Mouse (Mus musculus) heart, embryonic 13.5 days (tissue): ENCODE results near the gene Sec24d. TPM values are rescaled to one million over a fixed set of nuclear protein-coding genes. Genes with fewer than 3 reads are reported as not detected.

ENCODE experiments used
- ATAC-seq: fragments of 200-750 bp; cut with Nextera tagmentation; 2 replicates; pipeline ENCODE4 v1.8.0; 2017; ENCODE audit warnings: moderate TSS enrichment; ENCODE audit not compliant: insufficient number of reproducible peaks, low FRiP score, low TSS enrichment; ENCODE audit errors: extremely low read depth
- H3K27ac ChIP-seq: fragments of 300-500 bp; sonication (generic); replicated peaks from 2 replicates; pipeline ENCODE4 v1.5.1; 2015; ENCODE audit warnings: moderate library complexity, mild to moderate bottlenecking, inconsistent platforms
- H3K27me3 ChIP-seq: fragments of 300-500 bp; sonication (generic); replicated peaks from 2 replicates; pipeline ENCODE4 v1.6.1; 2015; ENCODE audit warnings: mild to moderate bottlenecking, inconsistent platforms
- H3K36me3 ChIP-seq: fragments of 300-500 bp; sonication (generic); 2 replicates; pipeline ENCODE4 v1.6.1; 2015; ENCODE audit warnings: mild to moderate bottlenecking, inconsistent platforms
- H3K4me1 ChIP-seq: fragments of 300-500 bp; sonication (generic); 2 replicates; pipeline ENCODE4 v1.6.1; 2015; ENCODE audit warnings: inconsistent platforms
- H3K4me2 ChIP-seq: fragments of 300-500 bp; sonication (generic); 2 replicates; pipeline ENCODE4 v1.6.1; 2015; ENCODE audit warnings: inconsistent platforms, mild to moderate bottlenecking, moderate library complexity
- H3K4me3 ChIP-seq: fragments of 300-500 bp; sonication (generic); 2 replicates; pipeline ENCODE4 v1.5.1; 2015; ENCODE audit warnings: moderate library complexity, mild to moderate bottlenecking, inconsistent platforms
- H3K9ac ChIP-seq: fragments of 300-500 bp; sonication (generic); 2 replicates; pipeline ENCODE4 v1.6.1; 2015; ENCODE audit warnings: inconsistent platforms, mild to moderate bottlenecking, moderate library complexity
- H3K9me3 ChIP-seq: fragments of 300-500 bp; sonication (generic); 2 replicates; pipeline ENCODE4 v1.6.1; 2016; ENCODE audit warnings: inconsistent platforms
- WGBS: fragments of 180-500 bp; shearing (Covaris S2); methylation state at CpG from one replicate; pipeline ENCODE4 v1.1.7; 2015; ENCODE audit warnings: mixed read lengths; 5-methylcytosine and 5-hydroxymethylcytosine counted together
- polyA plus RNA-seq: library from polyadenylated mRNA; unstranded; fragments of >200 nt; fragmentation: Nextera tagmentation; extraction: Ambion mirVana; gene quantifications from 2 replicates; pipeline ENCODE4 v1.2.1, GENCODE M21; 2015

Sec24d gene
- polyA plus RNA-seq, result 67.2 and 70.4 TPM in 2 replicates

GRCm38 (mm10) chr3:123266753-123267651 lies at the start of gene Sec24d:
Gene Sec24d (plus strand): TSS chr3:123267455.
- peaks cover 24% of the 10 kb centered on the region for H3K4me1 ChIP-seq
- H3K27me3 ChIP-seq, result no peaks in the 10 kb centered on the region
- peak within 1 kb of the TSS; percentile 87 for H3K9ac ChIP-seq
- peaks cover 27% of the 10 kb centered on the region for H3K36me3 ChIP-seq
- no peaks in the 10 kb centered on the region for H3K9me3 ChIP-seq
- 3% methylated on average over 66 of the region's 68 CpGs for WGBS
- ATAC-seq, result peak; percentile 70
- H3K4me2 ChIP-seq, result peak within 1 kb of the TSS; percentile 78
- H3K27ac ChIP-seq, result peak within 1 kb of the TSS; percentile 85
- H3K4me3 ChIP-seq, result peak within 1 kb of the TSS; percentile 69

- no peaks in the 10 kb centered on the region for H3K4me1 ChIP-seq
- no peaks in the 10 kb centered on the region for H3K9me3 ChIP-seq
- no peak overlapping the region for H3K9ac ChIP-seq
- no peak overlapping the region for H3K4me2 ChIP-seq
- WGBS, result 58% methylated on average over 6 of the region's 6 CpGs
- H3K4me3 ChIP-seq, result no peak overlapping the region
- H3K36me3 ChIP-seq, result no peaks in the 10 kb centered on the region
- ATAC-seq, result no peak
- no peak overlapping the region for H3K27ac ChIP-seq
- H3K27me3 ChIP-seq, result no peaks in the 10 kb centered on the region
Observed at GRCm38 (mm10) chr3:123218646-123219045, 48.6 kb upstream of the Sec24d start.

GRCm38 (mm10) chr3:123227276-123227675 lies 40.0 kb upstream of the Sec24d start:
- H3K4me2 ChIP-seq, result no peak overlapping the region
- peaks cover 5% of the 10 kb centered on the region for H3K4me1 ChIP-seq
- no peak overlapping the region for H3K4me3 ChIP-seq
- no peak overlapping the region for H3K27ac ChIP-seq
- no peaks in the 10 kb centered on the region for H3K9me3 ChIP-seq
- H3K27me3 ChIP-seq, result no peaks in the 10 kb centered on the region
- 62% methylated on average over 3 of the region's 3 CpGs for WGBS
- ATAC-seq, result no peak
- H3K36me3 ChIP-seq, result no peaks in the 10 kb centered on the region
- H3K9ac ChIP-seq, result no peak overlapping the region

- Histone ChIP-seq H3K4me2 (no peak overlapping the region), H3K27ac (no peak overlapping the region), H3K36me3 (no peaks in the 10 kb centered on the region), H3K4me3 (no peak overlapping the region), H3K4me1 (peaks cover 16% of the 10 kb centered on the region), H3K27me3 (no peaks in the 10 kb centered on the region), H3K9me3 (no peaks in the 10 kb centered on the region), H3K9ac (no peak overlapping the region)
- 91% methylated on average over 2 of the region's 2 CpGs for WGBS
- no peak for ATAC-seq
Observed at GRCm38 (mm10) chr3:123231639-123232038, 35.6 kb upstream of the Sec24d start.

GRCm38 (mm10) chr3:123234191-123234836 lies 32.9 kb upstream of the Sec24d start:
- peak overlapping the region; percentile 72 for H3K9ac ChIP-seq
- H3K4me2 ChIP-seq, result peak overlapping the region; percentile 57
- no peaks in the 10 kb centered on the region for H3K36me3 ChIP-seq
- H3K27ac ChIP-seq, result peak overlapping the region; percentile 16
- peaks cover 26% of the 10 kb centered on the region for H3K4me1 ChIP-seq
- H3K4me3 ChIP-seq, result peak overlapping the region; percentile 34
- no peaks in the 10 kb centered on the region for H3K27me3 ChIP-seq
- ATAC-seq, result no peak
- H3K9me3 ChIP-seq, result no peaks in the 10 kb centered on the region
- 26% methylated on average over 16 of the region's 16 CpGs for WGBS

- Histone ChIP-seq H3K27ac (peak overlapping the region; percentile 79), H3K4me2 (peak overlapping the region; percentile 76), H3K4me1 (peaks cover 26% of the 10 kb centered on the region), H3K36me3 (no peaks in the 10 kb centered on the region), H3K4me3 (peak overlapping the region; percentile 65), H3K27me3 (no peaks in the 10 kb centered on the region), H3K9ac (peak overlapping the region; percentile 86), H3K9me3 (no peaks in the 10 kb centered on the region)
- 19% methylated on average over 7 of the region's 7 CpGs for WGBS
- no peak for ATAC-seq
Observed at GRCm38 (mm10) chr3:123235495-123235894, 31.8 kb upstream of the Sec24d start.

GRCm38 (mm10) chr3:123235921-123236320 lies 31.3 kb upstream of the Sec24d start, which contains the start of gene Synpo2:
Gene Synpo2 (minus strand): TSS chr3:123236149.
- no peaks in the 10 kb centered on the region for H3K9me3 ChIP-seq
- H3K9ac ChIP-seq, result peak within 1 kb of the TSS; percentile 86
- H3K4me1 ChIP-seq, result peaks cover 26% of the 10 kb centered on the region
- ATAC-seq, result no peak
- peak within 1 kb of the TSS; percentile 76 for H3K4me2 ChIP-seq
- no peaks in the 10 kb centered on the region for H3K27me3 ChIP-seq
- H3K4me3 ChIP-seq, result peak within 1 kb of the TSS; percentile 65
- under 1% methylated on average over 20 of the region's 20 CpGs for WGBS
- no peaks in the 10 kb centered on the region for H3K36me3 ChIP-seq
- H3K27ac ChIP-seq, result peak within 1 kb of the TSS; percentile 79

GRCm38 (mm10) chr3:123237039-123237438 lies 30.2 kb upstream of the Sec24d start:
- H3K9ac ChIP-seq, result peak overlapping the region; percentile 86; the same call in 1 of the 2 replicates
- peaks cover 26% of the 10 kb centered on the region for H3K4me1 ChIP-seq
- no peaks in the 10 kb centered on the region for H3K36me3 ChIP-seq
- 16% methylated on average over 7 of the region's 7 CpGs for WGBS
- ATAC-seq, result no peak; the same call in 1 of the 2 replicates
- no peaks in the 10 kb centered on the region for H3K27me3 ChIP-seq
- no peaks in the 10 kb centered on the region for H3K9me3 ChIP-seq
- H3K4me2 ChIP-seq, result peak overlapping the region; percentile 76
- peak overlapping the region; percentile 79 for H3K27ac ChIP-seq
- H3K4me3 ChIP-seq, result no peak overlapping the region

GRCm38 (mm10) chr3:123237446-123237845 lies 29.8 kb upstream of the Sec24d start:
- Histone ChIP-seq H3K4me2 (peak overlapping the region; percentile 76), H3K27me3 (no peaks in the 10 kb centered on the region), H3K4me3 (no peak overlapping the region), H3K9ac (peak overlapping the region; percentile 86; the same call in 1 of the 2 replicates), H3K4me1 (peaks cover 26% of the 10 kb centered on the region), H3K9me3 (no peaks in the 10 kb centered on the region), H3K27ac (peak overlapping the region; percentile 79), H3K36me3 (no peaks in the 10 kb centered on the region)
- ATAC-seq, result no peak

- Histone ChIP-seq H3K9ac (peak overlapping the region; percentile 10; the same call in 1 of the 2 replicates), H3K27me3 (no peaks in the 10 kb centered on the region), H3K9me3 (no peaks in the 10 kb centered on the region), H3K4me3 (no peak overlapping the region), H3K36me3 (no peaks in the 10 kb centered on the region), H3K27ac (peak overlapping the region; percentile 72), H3K4me2 (peak overlapping the region; percentile 20; the same call in 1 of the 2 replicates), H3K4me1 (peaks cover 11% of the 10 kb centered on the region)
- no peak for ATAC-seq
- WGBS, result 33% methylated on average over 5 of the region's 5 CpGs
Observed at GRCm38 (mm10) chr3:123244376-123244775, 22.9 kb upstream of the Sec24d start.

- no peak for ATAC-seq
- no peaks in the 10 kb centered on the region for H3K9me3 ChIP-seq
- 74% methylated on average over 4 of the region's 4 CpGs for WGBS
Observed at GRCm38 (mm10) chr3:123245646-123246045, 21.6 kb upstream of the Sec24d start.

More at GRCm38 (mm10) chr3:123245646-123246045, 21.6 kb upstream of the Sec24d start:
- Histone ChIP-seq H3K27me3 (no peaks in the 10 kb centered on the region), H3K27ac (no peak overlapping the region), H3K4me3 (no peak overlapping the region), H3K4me2 (no peak overlapping the region), H3K4me1 (peaks cover 11% of the 10 kb centered on the region), H3K9ac (no peak overlapping the region), H3K36me3 (no peaks in the 10 kb centered on the region)
